Mouse (Mus musculus) heart, adult 8-10 months (tissue): ENCODE results near the gene Ushbp1. TPM values are rescaled to one million over a fixed set of nuclear protein-coding genes. Genes with fewer than 3 reads are reported as not detected.
"Not testable (repeated sequence)": the region's sequence is repeated elsewhere in the genome, so short reads cannot be mapped to it uniquely, and the experiment has no call there.

Experiments used
- DNase-seq: peaks from one replicate; pipeline ENCODE4 v3.0.0; 2022; ENCODE audit warnings: low spot score
- total RNA-seq, 4 experiments: library from RNA; stranded (reverse); gene quantifications; 2 replicates each; pipeline ENCODE4 v1.2.4; 2022

Gene Ushbp1
- 10 to 100 TPM; 20.8 to 33.7 (median 22.0) TPM for total RNA-seq

- peak; percentile 82 for DNase-seq
Observed at GRCm38 (mm10) chr8:71395629-71396028, at the start of gene Ushbp1. Gene Ushbp1, minus strand, starts transcription at chr8:71395802.

- DNase-seq = no peak
Observed at GRCm38 (mm10) chr8:71445096-71445495, 49.5 kb upstream of the Ushbp1 start.

DNA sequence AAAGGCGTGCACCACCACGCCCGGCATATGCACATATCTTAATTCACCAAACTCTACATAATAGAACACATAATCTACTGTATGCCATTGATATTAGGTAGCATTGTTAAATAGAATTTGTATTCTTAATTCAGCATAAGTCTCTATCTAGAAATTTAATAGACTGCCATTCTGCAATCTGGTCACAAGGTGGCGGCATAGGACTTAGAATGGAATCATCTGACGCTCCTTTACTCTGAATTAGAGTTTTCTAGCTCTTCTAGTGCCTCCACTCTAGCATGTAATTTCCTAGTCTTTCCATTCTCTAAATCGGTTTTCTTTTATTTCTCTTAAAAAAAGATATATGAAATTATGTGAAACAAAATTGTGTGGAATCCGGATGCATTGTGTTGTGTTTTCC lies 45.8 kb upstream of the Ushbp1 start:
- DNase-seq = peak; percentile 54

GRCm38 (mm10) chr8:71437041-71437440 lies 41.4 kb upstream of the Ushbp1 start:
- DNase-seq = no peak

DNA sequence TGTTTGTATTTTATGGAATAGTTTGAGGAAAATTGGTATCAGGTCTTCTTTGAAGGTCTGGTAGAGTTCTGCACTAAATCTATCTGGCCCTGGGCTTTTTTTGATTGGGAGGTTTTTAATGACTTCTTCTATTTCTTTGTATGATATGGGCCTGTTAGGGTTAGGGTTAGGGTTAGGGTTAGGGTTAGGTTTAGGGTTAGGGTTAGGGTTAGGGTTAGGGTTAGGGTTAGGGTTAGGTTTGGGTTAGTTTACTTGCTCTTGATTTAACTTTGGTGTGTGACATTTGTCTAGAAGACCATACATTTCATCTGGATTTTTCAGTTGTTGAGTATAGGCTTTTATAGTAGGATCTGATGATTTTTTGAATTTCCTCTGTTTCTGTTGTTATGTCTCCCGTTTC lies 37.3 kb upstream of the Ushbp1 start:
- DNase-seq = not testable (repeated sequence)

DNA sequence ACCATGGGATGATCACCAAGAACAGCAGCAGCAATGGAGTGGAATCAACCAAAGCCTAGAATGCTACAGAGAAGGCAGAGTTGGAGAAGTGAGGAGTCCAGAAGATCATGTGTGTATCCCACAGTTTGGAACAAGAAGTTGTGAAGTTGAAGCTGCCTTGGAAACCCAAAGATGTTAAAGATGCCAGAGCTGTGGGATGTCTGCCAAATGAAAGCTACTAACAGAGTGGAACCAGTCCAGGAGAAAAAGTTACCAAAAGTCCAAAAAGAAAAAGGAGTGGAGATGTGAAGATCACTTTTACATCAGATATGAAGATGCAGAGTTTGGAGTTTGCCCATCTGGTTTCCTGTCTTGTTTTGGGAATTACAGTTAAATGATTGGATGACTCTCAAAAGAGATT lies 26.5 kb upstream of the Ushbp1 start:
- no peak for DNase-seq

DNA sequence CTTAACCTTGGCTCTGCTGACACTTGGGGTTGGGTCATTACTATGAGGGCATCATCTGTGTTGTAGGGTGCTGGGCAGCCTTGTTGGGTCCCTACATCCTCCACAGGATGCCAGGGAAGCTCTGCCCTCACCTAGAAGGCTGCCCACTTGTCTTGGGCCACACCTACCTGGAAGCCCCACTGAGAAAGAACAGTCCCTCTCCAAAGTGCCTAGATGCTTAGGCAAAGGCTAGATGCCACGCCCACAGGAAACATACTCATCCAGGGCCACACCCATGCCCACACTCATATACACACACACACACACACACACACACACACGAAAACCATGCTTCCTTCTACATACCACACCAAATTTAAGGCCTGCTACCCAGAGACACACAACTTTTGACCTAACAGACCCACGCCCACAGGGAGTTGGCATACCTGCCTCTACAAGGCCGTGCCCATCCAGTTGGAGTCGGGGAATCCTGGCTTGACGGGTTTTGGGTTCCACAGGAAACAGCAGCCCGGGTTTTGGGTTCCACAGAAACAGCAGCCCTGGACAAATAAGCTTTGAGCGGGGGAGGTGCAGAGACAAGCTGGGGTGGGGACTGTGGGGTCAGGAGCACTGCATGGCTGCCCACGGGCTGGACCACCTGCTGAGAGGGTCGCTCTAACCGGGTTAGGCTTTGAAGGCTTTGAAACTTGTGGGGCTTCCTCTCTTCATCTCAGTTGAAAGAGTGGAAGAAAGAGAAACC lies 16.1 kb upstream of the Ushbp1 start:
- DNase-seq = no peak

DNA sequence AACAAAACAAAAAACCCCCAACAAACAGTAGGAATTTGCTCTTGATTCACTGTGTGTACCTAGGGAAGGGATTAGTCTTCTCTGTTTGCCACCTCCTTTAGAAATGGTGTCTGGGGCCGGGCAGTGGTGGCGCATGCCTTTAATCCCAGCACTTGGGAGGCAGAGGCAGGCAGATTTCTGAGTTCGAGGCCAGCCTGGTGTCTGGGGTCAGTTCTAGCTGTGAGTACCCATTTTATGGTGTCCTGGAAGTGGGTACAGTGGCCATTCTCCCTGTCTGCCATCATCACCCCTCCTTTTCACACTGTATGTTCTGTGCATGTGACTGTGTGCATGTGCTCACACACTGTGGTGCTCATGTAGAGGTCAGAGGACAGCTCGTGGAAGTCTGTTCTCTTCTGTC lies 12.6 kb upstream of the Ushbp1 start:
- DNase-seq = no peak

- DNase-seq = no peak
Observed at GRCm38 (mm10) chr8:71407441-71407840, 11.8 kb upstream of the Ushbp1 start.

- no peak for DNase-seq
Observed at GRCm38 (mm10) chr8:71406099-71407015, 10.8 kb upstream of the Ushbp1 start.

- peak; percentile 97 for DNase-seq
Observed at GRCm38 (mm10) chr8:71405401-71406098, 9.9 kb upstream of the Ushbp1 start, which contains the start of gene Ankle1. Gene Ankle1, plus strand, starts transcription at chr8:71406010.

- DNase-seq = no peak
Observed at GRCm38 (mm10) chr8:71404951-71405351, 9.3 kb upstream of the Ushbp1 start.

DNA sequence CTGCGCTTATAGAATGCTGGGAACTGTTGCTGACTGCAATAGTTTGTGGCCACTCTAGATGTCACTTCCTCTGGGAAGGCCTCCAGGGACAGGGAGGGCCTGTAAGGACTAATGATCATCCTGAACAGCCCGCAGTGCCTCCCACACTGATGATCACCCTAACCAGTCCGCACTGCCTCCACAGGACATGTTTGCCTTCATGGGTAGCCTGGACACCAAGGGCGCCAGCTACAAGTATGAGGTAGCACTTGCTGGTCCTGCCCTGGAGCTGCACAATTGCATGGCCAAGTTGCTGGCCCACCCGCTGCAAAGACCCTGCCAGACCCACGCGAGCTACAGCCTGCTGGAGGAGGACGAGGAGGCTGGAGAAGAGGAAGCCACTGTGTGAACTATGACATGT lies 8.4 kb upstream of the Ushbp1 start:
- no peak for DNase-seq

DNA sequence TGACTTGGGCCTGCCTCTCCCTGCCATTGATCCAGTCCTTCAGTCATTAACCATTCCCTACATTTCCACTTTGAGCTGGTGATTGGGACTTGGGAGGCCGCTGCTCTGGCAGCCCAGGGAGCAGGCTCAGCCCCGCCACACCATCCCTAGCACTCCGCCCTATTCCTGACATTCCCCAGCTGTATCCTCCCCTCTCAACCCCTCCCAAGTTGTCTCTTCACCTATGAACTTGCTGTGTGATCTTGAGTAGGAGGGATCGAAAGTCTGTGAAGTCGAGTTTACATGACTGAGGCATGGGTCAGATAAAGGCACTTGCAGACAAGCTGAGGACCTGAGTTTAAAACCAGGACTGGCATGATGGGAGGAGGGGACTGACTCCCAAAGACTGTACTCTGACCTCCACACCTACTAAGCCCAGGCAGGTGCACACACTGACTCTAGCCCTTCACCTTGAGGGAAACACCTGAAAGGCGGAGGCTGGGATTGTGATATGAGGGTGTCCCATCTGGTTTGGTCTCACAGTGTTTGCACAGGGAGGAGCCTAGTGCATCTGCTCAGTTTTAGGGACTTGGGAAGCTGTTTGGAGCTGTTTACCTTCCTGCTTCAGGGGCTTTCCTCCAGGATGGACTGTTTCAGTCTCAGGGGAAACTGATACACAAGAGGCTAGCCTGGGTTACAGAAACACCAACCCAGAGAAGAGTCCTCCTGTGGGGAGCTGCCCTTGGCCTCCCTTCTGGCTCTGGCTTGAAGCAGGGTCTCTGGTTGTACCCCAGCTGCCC lies 7.7 kb upstream of the Ushbp1 start:
- DNase-seq = no peak

- no peak for DNase-seq
Observed at GRCm38 (mm10) chr8:71402446-71402964, 6.9 kb upstream of the Ushbp1 start.

GRCm38 (mm10) chr8:71401454-71401853 lies 5.9 kb upstream of the Ushbp1 start:
- no peak for DNase-seq

- no peak for DNase-seq
Observed at GRCm38 (mm10) chr8:71400826-71401225, 5.2 kb upstream of the Ushbp1 start.

GRCm38 (mm10) chr8:71397701-71398100 lies 2.1 kb upstream of the Ushbp1 start:
- no peak for DNase-seq

DNA sequence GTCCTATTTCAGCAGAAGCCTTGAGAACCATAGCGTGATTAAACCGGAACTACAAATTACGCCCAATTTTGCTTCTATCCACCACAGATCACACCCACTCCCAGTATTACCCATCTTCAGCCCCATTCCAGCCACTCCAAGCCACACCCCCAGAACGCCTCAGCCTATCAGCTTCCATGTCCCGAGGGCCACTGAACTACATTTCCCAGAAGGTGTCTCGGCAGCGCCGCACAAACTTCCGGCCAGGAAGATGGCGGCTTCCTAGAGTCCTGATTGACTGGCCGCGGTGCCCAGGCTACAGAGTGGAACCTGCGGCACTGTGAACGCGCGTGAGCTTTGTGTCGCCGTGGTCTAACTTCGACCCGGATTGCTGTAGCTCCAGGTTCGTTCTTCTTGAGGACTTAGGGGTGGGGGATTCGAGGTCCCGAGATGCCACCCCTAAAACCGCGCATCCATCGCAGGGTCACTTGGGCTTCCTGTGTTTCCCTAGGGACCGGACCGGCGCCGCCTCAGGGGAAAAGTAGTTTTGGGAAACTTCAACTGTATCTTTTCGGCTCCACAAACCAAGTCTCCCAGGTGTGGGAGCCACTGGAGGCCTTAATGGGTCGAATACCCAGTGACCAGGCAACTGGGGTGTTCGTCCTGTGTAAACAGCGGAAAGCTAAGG lies 1.2 kb upstream of the Ushbp1 start, which contains the start of gene Babam1:
Gene Babam1 (plus strand): TSS at position 223 of the 667 bp plus-strand sequence.
- peak; percentile 96 for DNase-seq

GRCm38 (mm10) chr8:71395071-71395470 lies 531 bp downstream of the Ushbp1 start:
- DNase-seq = no peak
